Mouse (Mus musculus) intestine, embryonic 16.5 days (tissue): Measurements from ENCODE around the gene Rnf185. TPM values are rescaled to one million over a fixed set of nuclear protein-coding genes. Genes with fewer than 3 reads are reported as not detected.
A peak's percentile ranks its signal among the peaks of the same experiment; 100 is the strongest.

Source experiments
- ATAC-seq: fragments of 200-750 bp; cut with Nextera tagmentation; 2 replicates; pipeline ENCODE4 v1.8.0; 2017; ENCODE audit warnings: moderate TSS enrichment, moderate library complexity
- H3K27ac ChIP-seq: fragments of 300-500 bp; sonication (generic); 2 replicates; pipeline ENCODE4 v1.5.1; 2014; ENCODE audit warnings: mild to moderate bottlenecking, low read length
- H3K27me3 ChIP-seq: fragments of 300-500 bp; sonication (generic); replicated peaks from 2 replicates; pipeline ENCODE4 v1.6.1; 2014; ENCODE audit warnings: low read length, control low read depth, mixed read lengths; ENCODE audit not compliant: control insufficient read depth, insufficient read depth
- H3K36me3 ChIP-seq: fragments of 300-500 bp; sonication (generic); 2 replicates; pipeline ENCODE4 v1.6.1; 2014; ENCODE audit warnings: low read length, control low read depth; ENCODE audit not compliant: control insufficient read depth, insufficient read depth
- H3K4me1 ChIP-seq: fragments of 300-500 bp; sonication (generic); 2 replicates; pipeline ENCODE4 v1.6.1; 2014; ENCODE audit warnings: low read length, control low read depth, mixed read lengths; ENCODE audit not compliant: control insufficient read depth, insufficient read depth
- H3K4me2 ChIP-seq: fragments of 300-500 bp; sonication (generic); 2 replicates; pipeline ENCODE4 v1.6.1; 2014; ENCODE audit warnings: low read depth, low read length, control low read depth
- H3K4me3 ChIP-seq: fragments of 300-500 bp; sonication (generic); 2 replicates; pipeline ENCODE4 v1.5.1; 2014; ENCODE audit warnings: mild to moderate bottlenecking, low read length
- H3K9ac ChIP-seq: fragments of 300-500 bp; sonication (generic); 2 replicates; pipeline ENCODE4 v1.6.1; 2014; ENCODE audit warnings: low read depth, low read length
- H3K9me3 ChIP-seq: fragments of 300-500 bp; sonication (generic); 2 replicates; pipeline ENCODE4 v1.6.1; 2016; ENCODE audit warnings: low read length, control low read depth; ENCODE audit not compliant: control insufficient read depth
- WGBS: fragments of 180-500 bp; shearing (Covaris S2); extraction: QIAGEN DNeasy Blood & Tissue Kit; methylation state at CpG from one replicate; pipeline ENCODE4 v1.1.7; 2014; 5-methylcytosine and 5-hydroxymethylcytosine counted together
- polyA plus RNA-seq: library from polyadenylated mRNA; unstranded; fragments of >200 nt; fragmentation: Nextera tagmentation; extraction: Ambion mirVana; gene quantifications from 2 replicates; pipeline ENCODE4 v1.2.1, GENCODE M21; 2015

Gene Rnf185
- polyA plus RNA-seq, 1 experiment from 2014 or later, result 34.1 TPM

GRCm38 (mm10) chr11:3483980-3484642, 31.9 kb upstream of the Rnf185 start:
- H3K4me3 ChIP-seq, result no peak overlapping the region
- no peaks in the 10 kb centered on the region for H3K9me3 ChIP-seq
- H3K4me1 ChIP-seq, result peaks cover 2% of the 10 kb centered on the region; the same call in 1 of the 2 replicates
- no peak overlapping the region for H3K4me2 ChIP-seq
- ATAC-seq, result no peak
- H3K36me3 ChIP-seq, result no peaks in the 10 kb centered on the region
- H3K27ac ChIP-seq, result no peak overlapping the region
- no peak overlapping the region for H3K9ac ChIP-seq
- no peaks in the 10 kb centered on the region for H3K27me3 ChIP-seq
- 60% methylated on average over 11 of the region's 11 CpGs for WGBS

GRCm38 (mm10) chr11:3475489-3475888, 23.3 kb upstream of the Rnf185 start:
- H3K4me1 ChIP-seq, result no peaks in the 10 kb centered on the region
- H3K9ac ChIP-seq, result no peak overlapping the region
- H3K4me2 ChIP-seq, result no peak overlapping the region
- H3K27ac ChIP-seq, result peak overlapping the region; percentile 16; the same call in 1 of the 2 replicates
- no peaks in the 10 kb centered on the region for H3K9me3 ChIP-seq
- H3K4me3 ChIP-seq, result no peak overlapping the region
- H3K27me3 ChIP-seq, result no peaks in the 10 kb centered on the region
- no peaks in the 10 kb centered on the region for H3K36me3 ChIP-seq
- ATAC-seq, result peak; percentile 57

DNA sequence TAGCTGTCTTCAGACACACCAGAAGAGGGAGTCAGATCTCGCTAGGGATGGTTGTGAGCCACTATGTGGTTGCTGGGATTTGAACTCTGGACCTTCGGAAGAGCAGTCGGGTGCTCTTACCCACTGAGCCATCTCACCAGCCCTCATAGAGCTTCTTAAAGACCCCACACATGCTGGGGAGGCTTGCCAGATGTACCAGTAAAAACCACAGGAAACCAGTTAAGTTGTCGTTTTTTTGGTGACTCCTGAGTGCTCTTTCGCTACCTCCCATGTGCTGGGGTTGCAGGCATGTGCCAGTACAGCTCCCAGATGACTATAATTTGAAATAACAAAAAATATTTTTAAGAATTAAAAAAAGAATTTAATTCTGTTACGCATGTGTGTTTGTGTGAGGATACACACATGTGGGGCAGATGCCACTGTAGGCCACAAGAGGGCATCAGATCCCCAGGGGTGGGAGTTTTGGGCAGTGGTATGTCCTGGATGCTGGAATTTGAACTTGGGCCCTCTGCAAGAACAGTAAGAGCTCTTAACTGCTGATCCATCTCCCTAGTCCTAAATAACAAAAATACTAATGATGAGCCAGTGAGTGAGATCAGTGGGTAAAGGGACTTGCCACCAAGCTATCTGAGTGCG, 22.4 kb upstream of the Rnf185 start:
- no peak overlapping the region for H3K9ac ChIP-seq
- H3K4me1 ChIP-seq, result no peaks in the 10 kb centered on the region; the same call in 1 of the 2 replicates
- no peaks in the 10 kb centered on the region for H3K9me3 ChIP-seq
- H3K36me3 ChIP-seq, result no peaks in the 10 kb centered on the region
- ATAC-seq, result no peak
- no peak overlapping the region for H3K4me3 ChIP-seq
- no peak overlapping the region for H3K27ac ChIP-seq
- 84% methylated on average over 7 of the region's 7 CpGs for WGBS
- no peak overlapping the region for H3K4me2 ChIP-seq
- H3K27me3 ChIP-seq, result no peaks in the 10 kb centered on the region

GRCm38 (mm10) chr11:3472484-3472883, 20.3 kb upstream of the Rnf185 start:
- Histone ChIP-seq H3K27me3 (no peaks in the 10 kb centered on the region), H3K4me2 (no peak overlapping the region), H3K9ac (no peak overlapping the region), H3K27ac (no peak overlapping the region), H3K36me3 (no peaks in the 10 kb centered on the region), H3K4me3 (no peak overlapping the region), H3K9me3 (no peaks in the 10 kb centered on the region), H3K4me1 (no peaks in the 10 kb centered on the region; the same call in 1 of the 2 replicates)
- 34% methylated on average over 1 of the region's 1 CpGs for WGBS
- ATAC-seq, result peak; percentile 75

DNA sequence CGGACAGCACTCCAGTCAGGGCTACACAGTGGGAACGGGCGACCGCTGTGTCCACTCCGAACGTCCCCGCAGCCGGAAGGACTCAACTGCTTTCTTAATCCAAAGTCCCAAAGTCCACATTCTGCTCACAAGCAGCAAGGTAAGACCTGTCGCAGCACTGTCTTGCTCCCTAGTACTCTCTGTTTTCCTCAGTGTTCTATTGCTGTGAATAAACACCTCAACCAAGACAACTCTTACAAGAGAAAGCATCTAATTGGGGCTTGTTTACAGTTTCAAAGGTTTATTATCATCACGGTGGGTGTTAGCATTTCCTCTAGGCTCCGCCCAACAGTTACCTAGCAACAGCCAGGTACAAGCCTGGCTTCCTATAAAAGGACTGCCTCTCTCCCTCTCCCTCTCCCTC, 19.3 kb upstream of the Rnf185 start:
- Histone ChIP-seq H3K9me3 (no peaks in the 10 kb centered on the region), H3K4me3 (peak overlapping the region; percentile 10), H3K4me1 (no peaks in the 10 kb centered on the region; the same call in 1 of the 2 replicates), H3K4me2 (peak overlapping the region; percentile 43), H3K27me3 (no peaks in the 10 kb centered on the region), H3K27ac (no peak overlapping the region), H3K36me3 (no peaks in the 10 kb centered on the region), H3K9ac (peak overlapping the region; percentile 39; the same call in 1 of the 2 replicates)
- peak; percentile 81 for ATAC-seq
- 16% methylated on average over 11 of the region's 11 CpGs for WGBS

DNA sequence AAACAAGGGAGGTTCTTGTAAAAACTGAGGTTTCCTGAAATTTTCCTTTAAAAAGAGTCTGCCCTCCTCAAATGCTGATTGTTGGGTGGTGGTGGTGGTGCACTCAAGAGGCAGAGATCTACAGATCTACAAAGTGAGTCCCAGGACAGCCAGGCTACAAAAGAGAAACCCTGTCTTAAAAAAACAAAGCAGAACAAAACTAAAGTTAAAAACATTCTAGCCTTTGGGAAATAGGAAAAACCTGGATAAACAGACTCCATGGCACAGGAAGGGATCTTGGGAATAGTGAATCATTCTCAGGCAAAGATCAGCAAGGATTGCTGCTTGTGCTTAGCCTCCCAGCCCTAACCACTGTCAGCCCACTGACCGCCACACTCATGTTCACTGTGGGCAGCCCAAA, 10.7 kb upstream of the Rnf185 start:
- no peak overlapping the region for H3K27ac ChIP-seq
- no peaks in the 10 kb centered on the region for H3K36me3 ChIP-seq
- no peak overlapping the region for H3K9ac ChIP-seq
- H3K9me3 ChIP-seq, result no peaks in the 10 kb centered on the region
- no peak overlapping the region for H3K4me3 ChIP-seq
- no peaks in the 10 kb centered on the region for H3K27me3 ChIP-seq
- WGBS, result 93% methylated on average over 1 of the region's 1 CpGs
- peaks cover 3% of the 10 kb centered on the region; the same call in 1 of the 2 replicates for H3K4me1 ChIP-seq
- ATAC-seq, result no peak
- no peak overlapping the region for H3K4me2 ChIP-seq

- H3K4me2 ChIP-seq, result peak overlapping the region; percentile 37; the same call in 1 of the 2 replicates
- peak; percentile 82 for ATAC-seq
- H3K4me3 ChIP-seq, result no peak overlapping the region
- no peaks in the 10 kb centered on the region for H3K9me3 ChIP-seq
- H3K27me3 ChIP-seq, result no peaks in the 10 kb centered on the region
- H3K9ac ChIP-seq, result no peak overlapping the region
- WGBS, result 62% methylated on average over 2 of the region's 2 CpGs
- H3K27ac ChIP-seq, result peak overlapping the region; percentile 91
- no peaks in the 10 kb centered on the region; the same call in 1 of the 2 replicates for H3K36me3 ChIP-seq
- H3K4me1 ChIP-seq, result peaks cover 4% of the 10 kb centered on the region; the same call in 1 of the 2 replicates
Measured at GRCm38 (mm10) chr11:3459105-3459468, 6.9 kb upstream of the Rnf185 start.

DNA sequence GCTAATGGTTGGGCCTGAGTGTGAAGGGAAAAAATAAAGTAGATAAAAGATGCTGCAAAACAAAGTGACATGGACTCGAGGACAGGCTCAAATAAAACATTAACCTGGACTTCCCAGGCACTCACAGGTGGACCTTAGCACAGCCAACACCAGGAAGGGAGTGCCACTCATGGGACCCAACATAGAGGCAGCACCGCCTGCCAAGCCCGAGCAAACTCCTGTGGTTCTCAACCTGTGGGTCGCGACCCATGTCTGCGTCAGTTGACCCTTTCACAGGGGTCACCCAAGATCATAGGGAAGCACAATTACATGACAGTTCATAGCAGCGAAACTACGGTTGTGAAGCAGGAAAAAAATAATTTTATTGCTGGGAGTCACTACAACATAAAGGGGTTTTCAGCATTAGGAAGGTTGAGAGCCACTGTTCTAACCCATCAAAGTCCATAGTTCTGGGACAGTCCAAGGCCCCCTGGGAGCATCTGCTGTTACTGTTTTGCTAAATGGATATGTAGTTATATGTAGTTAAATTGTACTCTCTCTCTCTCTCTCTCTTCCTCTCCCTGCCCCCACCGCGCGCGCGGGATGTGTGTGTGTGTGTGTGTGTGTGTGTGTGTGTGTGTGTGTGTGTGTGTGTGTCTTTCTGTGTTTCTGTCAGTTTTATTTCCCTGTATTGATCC, 6.4 kb upstream of the Rnf185 start:
- WGBS, result 65% methylated on average over 12 of the region's 13 CpGs
- peak overlapping the region; percentile 91 for H3K27ac ChIP-seq
- peak; percentile 88 for ATAC-seq

DNA sequence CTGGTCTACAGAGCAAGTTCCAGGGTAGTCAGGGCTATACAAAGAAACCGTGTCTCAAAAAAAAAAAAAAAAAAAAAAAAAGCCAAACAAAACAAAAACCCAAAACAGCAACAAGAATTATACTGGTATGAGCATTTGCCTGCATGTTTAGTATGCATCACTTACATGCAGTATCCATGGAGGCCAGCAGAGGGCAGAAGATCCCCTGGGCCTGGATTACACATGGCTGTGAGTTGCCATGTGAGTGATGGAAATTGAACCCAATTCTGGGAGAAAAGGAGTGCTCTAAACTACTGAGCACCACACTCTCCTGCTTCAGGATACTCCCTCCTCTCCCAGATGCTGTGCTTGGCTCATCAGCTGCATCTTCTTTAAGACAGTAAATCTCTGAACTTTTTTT, 4.2 kb upstream of the Rnf185 start:
- H3K36me3 ChIP-seq, result no peaks in the 10 kb centered on the region; the same call in 1 of the 2 replicates
- H3K4me1 ChIP-seq, result peaks cover 8% of the 10 kb centered on the region
- no peak overlapping the region for H3K9ac ChIP-seq
- H3K9me3 ChIP-seq, result no peaks in the 10 kb centered on the region
- H3K27ac ChIP-seq, result no peak overlapping the region
- H3K4me3 ChIP-seq, result no peak overlapping the region
- H3K4me2 ChIP-seq, result no peak overlapping the region
- WGBS, result 31% methylated on average over 1 of the region's 1 CpGs
- no peak for ATAC-seq
- no peaks in the 10 kb centered on the region for H3K27me3 ChIP-seq

More for the DNA sequence above, 6.4 kb upstream of the Rnf185 start:
- peak overlapping the region; percentile 37; the same call in 1 of the 2 replicates for H3K9ac ChIP-seq
- no peaks in the 10 kb centered on the region for H3K9me3 ChIP-seq
- no peak overlapping the region; the same call in 1 of the 2 replicates for H3K4me3 ChIP-seq
- no peaks in the 10 kb centered on the region; the same call in 1 of the 2 replicates for H3K36me3 ChIP-seq
- peaks cover 4% of the 10 kb centered on the region for H3K4me1 ChIP-seq
- H3K27me3 ChIP-seq, result no peaks in the 10 kb centered on the region
- H3K4me2 ChIP-seq, result peak overlapping the region; percentile 37
